ENCODE assay signal across 8 mouse cellular contexts in genomic region chr3:9174517-9174832, GRCm38 (mm10).
A peak's percentile ranks its signal among the peaks of the same experiment; 100 is the strongest.
DNase-seq lines count a peak whose midpoint lies in the region; ATAC-seq and TF ChIP-seq lines count a peak whose summit lies in the region.
"Had no signal": no experiment of that assay in that cellular context is flagged by ENCODE, and none has a peak within 500 bp of the region (broad histone marks: within the 10 kb centered on the region; RNA-seq: fewer than 3 reads in every experiment).

No protein-coding gene starts in this region.

- H3K4me3 ChIP-seq in kidney, embryonic 15.5 days (replicated peaks) = no peak overlapping the region
- H3K4me3 ChIP-seq in bone marrow macrophage, adult 2 months (ENCODE audit: insufficient read depth, low read length) = 0 out of 2 replicates have a peak overlapping the region, but pooled peaks have one; percentile 36
- H3K4me3 ChIP-seq in forebrain, embryonic 12.5 days (replicated peaks) = no peak overlapping the region
- no peak overlapping the region for H3K4me3 ChIP-seq in midbrain, embryonic 12.5 days
- no peak overlapping the region for H3K4me3 ChIP-seq in liver, postnatal 0 days (ENCODE audit: low read depth, low read length)

- WGBS in kidney, embryonic 15.5 days = 41% methylated on average over 2 of the region's 2 CpGs
- 88% methylated on average over 2 of the region's 2 CpGs for WGBS in forebrain, embryonic 12.5 days
- 86% methylated on average over 2 of the region's 2 CpGs for WGBS in midbrain, embryonic 12.5 days
- WGBS in liver, postnatal 0 days (ENCODE audit: insufficient replicate concordance) = 63% methylated on average over 2 of the region's 2 CpGs

- peak overlapping the region; percentile 38 for H3K4me2 ChIP-seq in kidney, embryonic 15.5 days
- H3K4me2 ChIP-seq in forebrain, embryonic 12.5 days = 0 out of 2 replicates have a peak overlapping the region, but pooled peaks have one; percentile 13
- no peak overlapping the region for H3K4me2 ChIP-seq in midbrain, embryonic 12.5 days (replicated peaks)
- H3K4me2 ChIP-seq in liver, postnatal 0 days (ENCODE audit: low read depth, low read length) = no peak overlapping the region

- no peak for TF ChIP-seq CTCF in bone marrow macrophage, adult 2 months (IDR thresholded peaks at IDR 0.05; ENCODE audit: low read depth, low read length)
- no peak for TF ChIP-seq CTCF in liver, postnatal 0 days (IDR thresholded peaks at IDR 0.05; ENCODE audit: low read depth)

- H3K9me3 ChIP-seq in kidney, embryonic 15.5 days (replicated peaks) = no peaks in the 10 kb centered on the region
- no peaks in the 10 kb centered on the region for H3K9me3 ChIP-seq in forebrain, embryonic 12.5 days
- no peaks in the 10 kb centered on the region for H3K9me3 ChIP-seq in midbrain, embryonic 12.5 days
- no peaks in the 10 kb centered on the region for H3K9me3 ChIP-seq in liver, postnatal 0 days (ENCODE audit: low read length)

- DNase-seq in kidney, postnatal 36 days = no peak
- DNase-seq in cerebellum, postnatal 25 days = no peak
- no peak for DNase-seq in liver, postnatal 0 days

- no peaks in the 10 kb centered on the region for H3K27me3 ChIP-seq in kidney, embryonic 15.5 days
- H3K27me3 ChIP-seq in forebrain, embryonic 12.5 days = peaks cover 10% of the 10 kb centered on the region; the same call in 1 of the 2 replicates
- H3K27me3 ChIP-seq in midbrain, embryonic 12.5 days = no peaks in the 10 kb centered on the region
- no peaks in the 10 kb centered on the region for H3K27me3 ChIP-seq in liver, postnatal 0 days (ENCODE audit: insufficient read depth, low read length)

- no peak for TF ChIP-seq EP300 in liver, postnatal 0 days (IDR thresholded peaks at IDR 0.05; ENCODE audit: low read depth)

- peaks cover 16% of the 10 kb centered on the region for H3K4me1 ChIP-seq in kidney, embryonic 15.5 days
- H3K4me1 ChIP-seq in bone marrow macrophage, adult 2 months (ENCODE audit: control insufficient read depth, insufficient read depth, low read length) = peaks cover 13% of the 10 kb centered on the region
- H3K4me1 ChIP-seq in forebrain, embryonic 12.5 days = peaks cover 11% of the 10 kb centered on the region
- peaks cover 11% of the 10 kb centered on the region for H3K4me1 ChIP-seq in midbrain, embryonic 12.5 days
- H3K4me1 ChIP-seq in liver, postnatal 0 days (ENCODE audit: insufficient read depth) = 0 out of 2 replicates have a peak, but pooled peaks cover 2% of the 10 kb centered on the region

- peak overlapping the region; percentile 90 for H3K27ac ChIP-seq in kidney, embryonic 15.5 days
- H3K27ac ChIP-seq in bone marrow macrophage, adult 2 months (ENCODE audit: insufficient read depth, low read depth, low read length) = peak overlapping the region; percentile 41; the same call in 1 of the 2 replicates
- peak overlapping the region; percentile 77 for H3K27ac ChIP-seq in forebrain, embryonic 12.5 days
- peak overlapping the region; percentile 67 for H3K27ac ChIP-seq in midbrain, embryonic 12.5 days (replicated peaks)
- no peak overlapping the region for H3K27ac ChIP-seq in liver, postnatal 0 days (ENCODE audit: low read depth)

- H3K9ac ChIP-seq in kidney, embryonic 15.5 days = no peak overlapping the region
- H3K9ac ChIP-seq in forebrain, embryonic 12.5 days = no peak overlapping the region
- no peak overlapping the region for H3K9ac ChIP-seq in midbrain, embryonic 12.5 days (replicated peaks)
- no peak overlapping the region for H3K9ac ChIP-seq in liver, postnatal 0 days (replicated peaks)

- peak; percentile 84 for ATAC-seq in kidney, embryonic 15.5 days (replicated peaks; ENCODE audit: low FRiP score)
- ATAC-seq in forebrain, embryonic 12.5 days (ENCODE audit: low FRiP score) = no peak
- ATAC-seq in midbrain, embryonic 12.5 days (ENCODE audit: low FRiP score, low read depth) = peak; percentile 32; the same call in 1 of the 2 replicates
- ATAC-seq in liver, postnatal 0 days = no peak

- no peak for TF ChIP-seq POLR2A in bone marrow macrophage, adult 2 months (IDR thresholded peaks at IDR 0.05; ENCODE audit: borderline replicate concordance, low read depth, low read length)

- no peaks in the 10 kb centered on the region for H3K36me3 ChIP-seq in kidney, embryonic 15.5 days
- no peaks in the 10 kb centered on the region for H3K36me3 ChIP-seq in forebrain, embryonic 12.5 days (replicated peaks)
- no peaks in the 10 kb centered on the region for H3K36me3 ChIP-seq in midbrain, embryonic 12.5 days
- no peaks in the 10 kb centered on the region for H3K36me3 ChIP-seq in liver, postnatal 0 days (replicated peaks; ENCODE audit: insufficient read depth, low read length)
- H3K36me3 ChIP-seq: G1E had no signal

Comparison
In these comparisons a context has a peak if more than half of its experiments do, and no peak if none do; other contexts are left out.
1. ATAC-seq: peak in kidney, embryonic 15.5 days (single experiment) and midbrain, embryonic 12.5 days (single experiment); none in forebrain, embryonic 12.5 days (single experiment) and liver, postnatal 0 days (single experiment).
2. H3K4me2 ChIP-seq: peak in kidney, embryonic 15.5 days (single experiment) and forebrain, embryonic 12.5 days (single experiment); none in midbrain, embryonic 12.5 days (single experiment) and liver, postnatal 0 days (single experiment).